In the genomic region with DNA sequence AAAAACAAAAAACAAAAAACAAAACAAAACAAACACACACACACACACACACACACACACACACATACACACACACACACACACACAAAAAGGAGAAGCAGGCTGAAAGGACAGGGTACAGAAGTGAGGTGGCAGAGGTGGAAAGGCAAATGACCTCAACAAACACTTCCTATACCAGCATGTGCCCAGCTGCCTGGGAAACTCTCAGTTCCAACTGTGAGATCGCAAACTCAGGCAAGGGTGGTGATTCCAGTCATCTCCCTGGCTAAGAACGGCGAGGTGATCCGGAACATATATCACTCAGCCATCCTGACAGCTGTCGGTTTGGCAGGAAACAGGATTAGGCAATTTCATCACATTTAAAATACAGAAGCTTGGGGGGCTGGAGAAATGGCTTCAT, we compare ENCODE assay signal across 31 mouse cellular contexts. TPM values are rescaled to one million over a fixed set of nuclear protein-coding genes. Genes with fewer than 3 reads are reported as not detected.
DNase-seq lines count a peak whose midpoint lies in the region; ATAC-seq and TF ChIP-seq lines count a peak whose summit lies in the region.
"Had no signal": no experiment of that assay in that cellular context is flagged by ENCODE, and none has a peak within 500 bp of the region (broad histone marks: within the 10 kb centered on the region; RNA-seq: fewer than 3 reads in every experiment).

No protein-coding gene starts in this region.

- H3K79me2 ChIP-seq in CH12.LX (replicated peaks; ENCODE audit: control insufficient read depth, extremely low read depth, insufficient read depth, poor library complexity, severe bottlenecking) = no peaks in the 10 kb centered on the region

- H3K4me1 ChIP-seq in CH12.LX (ENCODE audit: control insufficient read depth in 1 of 2, insufficient read depth in 2 of 2) = peaks cover 20 to 48% of the 10 kb centered on the region in 2 experiments
- H3K4me1 ChIP-seq: forebrain, embryonic 12.5 days had no signal

- no peak for TF ChIP-seq POLR2A in CH12.LX (IDR thresholded peaks at IDR 0.05; ENCODE audit: low read depth, low read length)

- dilution Hi-C loops in CH12.LX (cut with MboI; ENCODE audit: extremely low pct_ligation_motif_present, extremely low pct_unique_long_range_greater_than_20kb, low sequenced_read_pairs) = no loop called here

- no peak overlapping the region for H3K4me3 ChIP-seq in CH12.LX (replicated peaks in 1 of 3; ENCODE audit: low read depth in 2 of 3, low read length in 2 of 3, poor library complexity in 1 of 3)
- H3K4me3 ChIP-seq: embryonic facial prominence, embryonic 10.5 days; embryonic facial prominence, embryonic 13.5 days; erythroblast, embryonic 14.5 days; forebrain, embryonic 12.5 days; gastrocnemius, adult 2 months; heart, adult 2 months; heart, embryonic 12.5 days; heart, embryonic 15.5 days had no signal

- H3K9me3 ChIP-seq in CH12.LX (replicated peaks; ENCODE audit: low read length) = no peaks in the 10 kb centered on the region
- H3K9me3 ChIP-seq: embryonic facial prominence, embryonic 10.5 days; embryonic facial prominence, embryonic 13.5 days; forebrain, embryonic 12.5 days; heart, embryonic 12.5 days; heart, embryonic 15.5 days had no signal

- no peak overlapping the region for H3K9ac ChIP-seq in CH12.LX (ENCODE audit: insufficient read depth, low read depth)
- H3K9ac ChIP-seq: embryonic facial prominence, embryonic 13.5 days; forebrain, embryonic 12.5 days; heart, embryonic 12.5 days; heart, embryonic 15.5 days; hindbrain, embryonic 14.5 days had no signal

- TF ChIP-seq CTCF in CH12.LX (conservative IDR thresholded peaks at IDR 0.05 in 1 of 2, IDR thresholded peaks at IDR 0.05 in 1 of 2; ENCODE audit: low read depth in 2 of 2, low read length in 2 of 2) = no peak

- in situ Hi-C loops in CH12.LX (cut with MboI; ENCODE audit: low pct_ligation_motif_present, low pct_unique_long_range_greater_than_20kb, low sequenced_read_pairs) = no loop called here

- no peaks in the 10 kb centered on the region for H3K27me3 ChIP-seq in CH12.LX (replicated peaks)
- H3K27me3 ChIP-seq: embryonic facial prominence, embryonic 13.5 days; forebrain, embryonic 12.5 days; heart, embryonic 12.5 days; heart, embryonic 15.5 days had no signal

- no peak overlapping the region for H3K27ac ChIP-seq in CH12.LX (ENCODE audit: insufficient read depth, low read depth)
- H3K27ac ChIP-seq: embryonic facial prominence, embryonic 10.5 days; embryonic facial prominence, embryonic 13.5 days; forebrain, embryonic 12.5 days; gastrocnemius, adult 2 months; heart, adult 2 months; heart, embryonic 15.5 days; hindbrain, embryonic 14.5 days; hindbrain, postnatal 0 days had no signal

- peak overlapping the region; percentile 9; the same call in 1 of the 2 replicates for H3K4me2 ChIP-seq in CH12.LX (ENCODE audit: insufficient read depth, low read depth, poor library complexity, severe bottlenecking)
- H3K4me2 ChIP-seq: embryonic facial prominence, embryonic 13.5 days; forebrain, embryonic 12.5 days; heart, embryonic 12.5 days; heart, embryonic 15.5 days; hindbrain, embryonic 14.5 days had no signal

- peak; percentile 80 for TF ChIP-seq EP300 in CH12.LX (IDR thresholded peaks at IDR 0.05; ENCODE audit: low read length)

- intact Hi-C loops in heart, postnatal 25 days (cut with DNase I) = no loop called here

- no peak for TF ChIP-seq RAD21 in CH12.LX (IDR thresholded peaks at IDR 0.05; ENCODE audit: low read depth, low read length)

- DNase-seq in heart, adult 11 months = peak; percentile 77
- no peak for DNase-seq in heart, postnatal 25 days (ENCODE audit: low spot score)
- peak; percentile 58 for DNase-seq in CH12.LX (ENCODE audit: extremely low read depth)
- no peak for DNase-seq in ovary, postnatal 10 days (ENCODE audit: low spot score)
- no peak for DNase-seq in adrenal gland, postnatal 36 days
- DNase-seq: adrenal gland, adult 2 months; adrenal gland, postnatal 14 days; cerebellum, adult 11 months; cerebellum, adult 2 months; cerebellum, adult 9-11 months; cerebellum, postnatal 25 days; embryo, embryonic 11 days; gastrocnemius, adult 2 months; gastrocnemius, postnatal 14 days; heart, adult 2 months; heart, postnatal 10 days; heart, postnatal 4 days had no signal

- H3K36me3 ChIP-seq in CH12.LX (replicated peaks in 1 of 2; ENCODE audit: control insufficient read depth in 1 of 2, insufficient read depth in 1 of 2, low read length in 1 of 2) = no peaks in the 10 kb centered on the region
- H3K36me3 ChIP-seq: embryonic facial prominence, embryonic 10.5 days; embryonic facial prominence, embryonic 13.5 days; forebrain, embryonic 12.5 days; heart, embryonic 12.5 days; heart, embryonic 15.5 days had no signal

- peak; percentile 65 for ATAC-seq in common myeloid progenitor, adult 5-6 weeks (replicated peaks; ENCODE audit: low read depth, poor library complexity, severe bottlenecking)
- peak; percentile 76 for ATAC-seq in megakaryocyte progenitor cell, adult 5-6 weeks (replicated peaks; ENCODE audit: poor library complexity)
- no peak for ATAC-seq in CD4-positive, CD25-positive, alpha-beta regulatory T cell, adult 4 months
- ATAC-seq: forebrain, embryonic 16.5 days; hindbrain, postnatal 0 days; inflammation-experienced regulatory T-cells, adult 6 months; intestine, embryonic 16.5 days had no signal

TF ChIP-seq in CH12.LX, 34 proteins besides CTCF, POLR2A, EP300 and RAD21:
- TF ChIP-seq JUN (IDR thresholded peaks at IDR 0.05; ENCODE audit: insufficient read depth, low read depth, low read length) (peak; percentile 76), SMC3 (IDR thresholded peaks at IDR 0.05; ENCODE audit: low read depth, low read length) (no peak), USF2 (conservative IDR thresholded peaks at IDR 0.05; ENCODE audit: low read depth, low read length) (no peak), E2F4 (IDR thresholded peaks at IDR 0.05; ENCODE audit: insufficient replicate concordance, low read depth, low read length) (no peak), JUND (conservative IDR thresholded peaks at IDR 0.05; ENCODE audit: low read depth, low read length) (peak; percentile 70), USF1 (IDR thresholded peaks at IDR 0.05; ENCODE audit: low read depth, low read length) (no peak), UBTF (IDR thresholded peaks at IDR 0.05; ENCODE audit: low read depth, low read length) (no peak), KAT2A (IDR thresholded peaks at IDR 0.05; ENCODE audit: insufficient replicate concordance, low read length) (no peak), CHD2 (IDR thresholded peaks at IDR 0.05; ENCODE audit: low read length) (no peak; the same call in 1 of the 2 replicates), BHLHE40 (IDR thresholded peaks at IDR 0.05; ENCODE audit: low read depth, low read length) (peak; percentile 92), MAZ (IDR thresholded peaks at IDR 0.05; ENCODE audit: low read depth, low read length) (no peak), ZMIZ1 (IDR thresholded peaks at IDR 0.05; ENCODE audit: low read depth, low read length) (no peak), IRF4 (IDR thresholded peaks at IDR 0.05; ENCODE audit: low read depth, low read length) (peak; percentile 88), TBP (conservative IDR thresholded peaks at IDR 0.05; ENCODE audit: low read depth, low read length) (no peak), MEF2A (IDR thresholded peaks at IDR 0.05; ENCODE audit: borderline replicate concordance, low read depth, low read length) (peak; percentile 89), MAX (IDR thresholded peaks at IDR 0.05; ENCODE audit: low read length) (no peak), TCF12 (IDR thresholded peaks at IDR 0.05; ENCODE audit: low read depth, low read length) (peak; percentile 66; the same call in 1 of the 2 replicates), GABPA (IDR thresholded peaks at IDR 0.05; ENCODE audit: insufficient replicate concordance, low read depth, low read length) (no peak), NRF1 (IDR thresholded peaks at IDR 0.05; ENCODE audit: low read depth, low read length) (no peak), MXI1 (IDR thresholded peaks at IDR 0.05; ENCODE audit: low read depth, low read length) (no peak), PAX5 (IDR thresholded peaks at IDR 0.05; ENCODE audit: low read length) (no peak), MYC (IDR thresholded peaks at IDR 0.05; ENCODE audit: low read depth, low read length) (no peak), ELF1 (IDR thresholded peaks at IDR 0.05; ENCODE audit: low read depth, low read length) (0 out of 2 replicates have a peak, but pooled peaks have one; percentile 17), ZC3H11A (IDR thresholded peaks at IDR 0.05; ENCODE audit: low read depth, low read length) (no peak), SIN3A (IDR thresholded peaks at IDR 0.05; ENCODE audit: low read length) (no peak), ZKSCAN1 (IDR thresholded peaks at IDR 0.05; ENCODE audit: borderline replicate concordance, low read depth, low read length) (no peak), NELFE (IDR thresholded peaks at IDR 0.05; ENCODE audit: low read depth, low read length) (no peak), MAFK (IDR thresholded peaks at IDR 0.05; ENCODE audit: insufficient replicate concordance, low read length) (no peak), ZNF384 (IDR thresholded peaks at IDR 0.05; ENCODE audit: low read depth, low read length) (no peak), ETS1 (conservative IDR thresholded peaks at IDR 0.05; ENCODE audit: low read depth, low read length) (peak; percentile 72), POLR2AphosphoS2 (IDR thresholded peaks at IDR 0.05; ENCODE audit: low read depth, low read length) (no peak), HCFC1 (IDR thresholded peaks at IDR 0.05; ENCODE audit: low read depth, low read length) (no peak), RCOR1 (conservative IDR thresholded peaks at IDR 0.05; ENCODE audit: low read depth, low read length) (peak; percentile 74; the same call in 1 of the 2 replicates), CHD1 (IDR thresholded peaks at IDR 0.05; ENCODE audit: low read depth, low read length) (no peak)

RNA-seq across cellular contexts. Expression of gene Fam122a, which starts 44.7 kb away (rescaled TPM):
- total RNA-seq in heart, postnatal 25 days (2021) = 10 to 100 TPM; 19.9 to 20.9 TPM
- 4.1 and 4.5 TPM in 2 replicates for total RNA-seq in CH12.LX (2012; rRNA removed)
- 2.6 and 3.2 TPM in 2 replicates for total RNA-seq in CH12.LX (2014; rRNA removed)
- polyA plus RNA-seq in CH12.LX (2012; ENCODE audit: insufficient read length, low read depth) = 29.2 and 34.6 TPM in 2 replicates
- total RNA-seq in common myeloid progenitor, adult 5-6 weeks (2017) = 11.7 and 16.3 TPM in 2 replicates
- 37.8 and 45.5 TPM in 2 replicates for total RNA-seq in megakaryocyte progenitor cell, adult 5-6 weeks (2015)
- 9.7 and 13.9 TPM in 2 replicates for total RNA-seq in megakaryocyte progenitor cell, adult 5-6 weeks (2017)
- 10 to 100 TPM; 28.4 to 33.1 TPM for total RNA-seq in adrenal gland, postnatal 36 days (2021)
- polyA plus RNA-seq in CD4-positive, CD25-positive, alpha-beta regulatory T cell, adult 4 months (2017; shearing (Covaris generic)) = 1 to 10 TPM; 1.1 to 5.5 TPM

Comparison
In these comparisons a context has a peak if more than half of its experiments do, and no peak if none do; other contexts are left out.
1. DNase-seq: peak in heart, adult 11 months (single experiment) and CH12.LX (single experiment); none in heart, postnatal 25 days (single experiment), ovary, postnatal 10 days (single experiment) and adrenal gland, postnatal 36 days (0 of 2).